Mouse (Mus musculus) heart, adult 2 months (tissue): Measurements from ENCODE around the gene Nmrk1.

Experiments
- CTCF ChIP-seq: fragments of 200-600 bp; IDR thresholded peaks from 2 replicates; pipeline ENCODE4 v1.8.1; 2022; ENCODE audit warnings: antibody characterized with exemption, mild to moderate bottlenecking, moderate library complexity
- POLR2A ChIP-seq: fragments of 200-500 bp; IDR thresholded peaks from 2 replicates; pipeline ENCODE4 v1.6.1; 2011; ENCODE audit warnings: mild to moderate bottlenecking, low read depth, low read length, control low read depth; ENCODE audit not compliant: insufficient read depth

DNA sequence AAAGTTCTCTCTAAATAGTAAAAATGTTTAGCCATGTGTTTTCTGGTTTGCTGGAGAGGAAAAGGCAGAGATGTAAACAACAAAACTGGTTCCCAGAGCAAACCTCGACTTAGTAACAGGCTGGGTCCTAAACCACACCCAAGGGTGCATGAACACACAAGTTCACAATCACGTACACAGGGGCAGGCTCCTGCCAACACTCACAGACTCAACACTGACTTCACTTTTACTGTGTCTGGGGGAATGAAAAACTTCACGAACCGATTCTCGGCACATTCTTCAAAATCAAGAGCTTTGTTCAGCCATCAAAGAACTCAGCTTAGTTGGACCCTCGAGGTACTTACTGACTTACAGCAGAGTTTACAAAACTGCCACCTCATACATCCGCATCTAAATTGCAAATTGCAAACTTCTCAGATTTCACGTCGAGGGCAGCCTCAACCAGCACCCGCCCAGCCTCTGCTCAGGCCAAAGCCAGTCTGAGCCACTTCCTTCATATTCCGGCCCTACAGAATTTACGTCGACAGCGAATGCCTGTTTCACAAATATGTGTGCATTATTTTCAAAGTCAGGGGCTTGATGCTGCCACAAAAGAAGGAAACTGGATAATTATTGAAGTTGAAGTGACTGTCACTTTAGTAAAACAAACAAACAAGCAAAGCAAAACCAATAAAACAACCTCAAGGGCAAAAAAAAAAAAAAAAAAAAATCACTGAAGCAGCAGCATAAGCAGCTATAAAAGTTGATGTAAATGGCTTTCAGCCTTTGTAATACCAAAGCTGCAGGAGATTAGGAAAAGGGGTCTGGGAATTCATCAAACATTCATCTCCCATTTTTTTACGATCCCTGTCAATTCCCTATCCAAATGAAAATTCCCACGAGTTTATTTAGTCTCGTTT is 1.3 kb upstream of the Nmrk1 start:
- no peak for TF ChIP-seq CTCF
- TF ChIP-seq POLR2A: no peak
